Mouse (Mus musculus): ENCODE measurements around the gene Ppil6.

The Ppil6 gene

DNA sequence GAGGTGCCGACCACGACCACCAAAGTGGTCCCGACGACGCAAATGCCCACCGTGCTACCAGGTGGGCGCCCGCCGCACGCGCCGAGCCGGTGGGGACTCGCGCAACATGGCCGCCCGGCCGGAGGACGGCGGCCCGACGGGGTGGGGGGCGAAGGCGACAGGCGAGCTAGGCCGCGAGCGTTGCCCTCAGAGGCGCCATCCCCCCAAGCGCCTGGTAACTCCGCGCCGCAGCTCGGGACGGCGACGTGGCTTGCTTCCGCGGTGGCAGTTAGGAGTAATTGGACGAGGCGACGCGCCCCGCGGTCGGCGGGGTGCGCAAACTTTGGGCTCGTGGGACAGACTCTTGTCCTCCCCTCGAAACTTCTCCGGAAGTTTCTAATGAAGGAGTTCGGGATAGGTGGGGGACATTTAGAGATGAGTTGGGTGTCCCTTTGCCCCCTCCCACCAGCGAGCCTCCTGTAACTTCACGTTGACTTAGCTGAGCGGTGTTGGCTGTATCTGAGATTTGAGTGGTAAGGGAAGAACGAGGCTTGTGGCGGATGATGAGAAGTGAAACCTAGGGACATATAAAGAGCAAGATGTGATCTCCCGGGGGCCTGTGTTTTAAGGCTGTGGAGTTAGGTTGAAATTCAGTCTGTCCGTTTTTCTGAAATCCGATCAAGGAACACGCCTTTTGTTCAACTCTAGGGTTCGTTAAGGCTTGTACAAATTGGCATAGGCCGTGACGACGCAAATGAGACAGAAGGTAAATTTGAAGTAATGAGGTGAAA is 29.6 kb downstream of the Ppil6 start:
- in situ Hi-C loops (cut with MboI, MseI) = loop anchor here (5.0 to 10.0 kb wide), 2 partner anchors 43 to 155 kb away; partner anchors contain the start of gene Mical1 (in 1 of the 2)

GRCm38 (mm10) chr10:41520410-41520673 is 30.1 kb downstream of the Ppil6 start:
- in situ Hi-C loops (cut with MboI, MseI) = no loop called here

GRCm38 (mm10) chr10:41523386-41523785 is 33.1 kb downstream of the Ppil6 start:
- in situ Hi-C loops (cut with MboI, MseI) = no loop called here

DNA sequence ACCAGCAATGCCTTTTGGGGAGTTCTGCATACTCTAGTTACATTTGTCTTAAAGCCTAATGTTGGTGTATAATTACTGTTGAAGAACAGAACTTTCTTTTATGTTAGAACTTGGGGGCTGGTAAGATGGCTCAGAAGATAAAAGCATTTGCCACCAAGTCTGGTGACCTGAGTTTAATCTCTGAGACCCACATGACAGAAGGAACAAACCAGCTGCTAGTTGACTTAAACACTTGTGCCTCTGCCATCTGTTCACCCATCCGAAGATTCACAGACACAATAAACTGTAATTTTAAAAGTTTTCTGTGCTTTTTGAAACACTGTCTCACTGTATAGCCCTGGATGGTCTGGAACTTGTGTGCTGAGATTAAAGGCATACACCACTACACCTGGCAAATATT is 35.5 kb downstream of the Ppil6 start:
- in situ Hi-C loops (cut with MboI, MseI) = loop anchor here in 1 of 2 experiments (5.0 kb wide), 1 partner anchor 102 kb away; no protein-coding TSS in a partner anchor

- in situ Hi-C loops (cut with MboI, MseI) = loop anchor here in 1 of 2 experiments (5.0 kb wide), 1 partner anchor 97 kb away; no protein-coding TSS in a partner anchor
These were observed 39.7 kb downstream of the Ppil6 start for GRCm38 (mm10) chr10:41529972-41530371.

- in situ Hi-C loops (cut with MboI, MseI) = no loop called here
These were observed 45.8 kb downstream of the Ppil6 start for GRCm38 (mm10) chr10:41535991-41536390.

DNA sequence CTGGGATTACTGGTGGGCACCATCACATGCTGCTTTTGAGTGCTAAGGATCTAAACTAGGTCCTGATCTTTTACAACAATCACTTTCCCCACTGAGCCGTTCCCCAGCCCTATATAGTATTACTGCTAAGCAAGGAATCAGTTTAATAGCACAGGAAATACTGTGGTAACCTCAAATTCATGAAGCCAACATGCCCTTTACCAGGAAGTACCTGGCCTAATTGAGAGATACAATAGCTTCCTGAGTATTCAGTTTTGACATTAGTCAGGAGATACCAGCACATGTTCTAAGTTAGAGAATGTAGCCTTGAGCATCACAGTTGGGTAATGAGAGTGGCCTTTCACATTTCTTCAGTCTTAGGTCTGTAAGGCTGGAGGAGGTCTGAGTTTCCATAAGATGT is 46.5 kb downstream of the Ppil6 start:
- in situ Hi-C loops (cut with MboI, MseI) = no loop called here

GRCm38 (mm10) chr10:41537226-41537982 is 47.2 kb downstream of the Ppil6 start:
- in situ Hi-C loops (cut with MboI, MseI) = no loop called here

GRCm38 (mm10) chr10:41537983-41538330 is 47.7 kb downstream of the Ppil6 start:
- in situ Hi-C loops (cut with MboI, MseI) = no loop called here

DNA sequence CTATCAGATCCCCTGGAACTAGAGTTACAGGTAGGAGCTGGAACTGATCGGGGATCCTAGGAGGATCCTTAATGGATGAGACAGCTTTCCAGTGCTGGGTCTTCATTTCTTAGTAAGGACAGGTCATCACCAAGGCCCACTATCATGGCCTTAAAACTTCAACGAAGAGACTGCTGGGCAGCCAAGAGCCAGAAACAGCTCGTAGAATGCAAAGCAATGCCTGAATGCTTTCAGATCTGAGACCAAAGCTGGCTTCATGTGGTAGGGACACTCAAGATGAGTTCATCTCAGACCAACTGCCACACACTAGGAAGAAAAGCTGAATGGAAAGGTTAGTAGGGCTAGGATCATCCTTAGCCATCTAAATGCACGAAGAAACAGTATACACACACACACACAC is 48.7 kb downstream of the Ppil6 start:
- in situ Hi-C loops (cut with MboI, MseI) = no loop called here

DNA sequence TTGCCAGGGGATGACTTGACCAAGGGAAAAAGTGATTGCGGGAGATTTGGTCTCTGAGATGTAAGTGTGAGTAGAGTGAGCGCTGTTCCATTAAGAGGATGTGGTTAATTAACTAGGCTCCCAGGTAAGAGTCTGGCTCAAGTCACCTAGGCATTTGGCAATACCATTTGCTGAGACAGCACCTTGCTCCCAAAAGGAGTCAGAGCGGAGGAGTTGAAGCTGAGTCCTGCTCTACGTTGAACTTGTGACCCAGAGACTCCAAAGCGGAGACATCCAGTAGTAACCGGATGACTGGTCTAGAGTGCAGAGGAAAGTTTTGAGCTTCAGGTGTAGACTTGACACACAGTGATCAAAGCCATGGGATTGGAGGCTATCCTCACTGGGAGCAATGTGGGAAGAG is 51.8 kb downstream of the Ppil6 start:
- in situ Hi-C loops (cut with MboI, MseI) = no loop called here

DNA sequence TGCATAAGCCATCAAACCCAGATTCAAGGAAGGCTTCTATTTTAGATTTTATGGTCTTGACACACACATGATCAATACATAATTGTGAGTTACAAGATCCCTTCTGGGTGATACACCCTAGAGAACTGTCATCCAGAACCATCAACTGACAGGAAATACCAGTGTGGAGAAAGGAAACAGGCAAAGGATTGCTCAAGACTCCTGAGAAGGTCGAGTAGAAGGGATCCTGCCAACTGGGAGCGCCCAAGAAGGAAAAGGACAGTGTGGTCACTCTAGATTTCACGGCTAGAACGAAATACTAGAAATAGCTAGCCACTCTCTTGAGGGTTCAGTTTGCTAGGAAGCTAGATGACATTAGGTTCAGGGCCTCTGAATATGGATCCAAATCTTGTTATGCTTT is 53.2 kb downstream of the Ppil6 start:
- in situ Hi-C loops (cut with MboI, MseI) = no loop called here

GRCm38 (mm10) chr10:41543844-41544243 is 53.6 kb downstream of the Ppil6 start:
- in situ Hi-C loops (cut with MboI, MseI) = no loop called here

- in situ Hi-C loops (cut with MboI, MseI) = no loop called here
These were observed 54.4 kb downstream of the Ppil6 start for GRCm38 (mm10) chr10:41544481-41545190.

DNA sequence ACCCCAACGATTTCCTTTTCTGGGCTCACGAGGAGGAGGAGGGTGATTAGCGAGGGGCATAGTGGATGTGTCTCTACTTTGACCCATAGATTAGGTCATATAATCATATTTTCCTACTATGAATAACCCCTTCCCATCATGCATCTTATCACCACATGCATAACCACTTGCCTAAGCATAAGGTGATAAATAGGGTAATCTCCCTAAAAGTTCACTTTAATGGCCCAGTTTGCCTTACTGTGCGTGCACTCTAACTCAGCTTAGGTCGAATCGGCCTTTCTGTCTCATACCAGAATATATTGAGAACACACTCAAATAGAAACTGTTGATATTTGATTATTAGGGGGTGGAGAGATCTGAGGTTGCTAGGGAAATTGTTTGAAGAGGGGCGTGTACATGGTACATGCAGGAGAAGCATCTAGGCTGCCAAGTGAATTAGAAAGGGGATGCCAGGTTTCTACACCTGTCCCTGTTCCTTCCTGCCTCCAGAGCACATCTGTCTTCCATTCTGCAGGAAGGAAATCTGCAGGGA is 55.1 kb downstream of the Ppil6 start:
- in situ Hi-C loops (cut with MboI, MseI) = no loop called here

DNA sequence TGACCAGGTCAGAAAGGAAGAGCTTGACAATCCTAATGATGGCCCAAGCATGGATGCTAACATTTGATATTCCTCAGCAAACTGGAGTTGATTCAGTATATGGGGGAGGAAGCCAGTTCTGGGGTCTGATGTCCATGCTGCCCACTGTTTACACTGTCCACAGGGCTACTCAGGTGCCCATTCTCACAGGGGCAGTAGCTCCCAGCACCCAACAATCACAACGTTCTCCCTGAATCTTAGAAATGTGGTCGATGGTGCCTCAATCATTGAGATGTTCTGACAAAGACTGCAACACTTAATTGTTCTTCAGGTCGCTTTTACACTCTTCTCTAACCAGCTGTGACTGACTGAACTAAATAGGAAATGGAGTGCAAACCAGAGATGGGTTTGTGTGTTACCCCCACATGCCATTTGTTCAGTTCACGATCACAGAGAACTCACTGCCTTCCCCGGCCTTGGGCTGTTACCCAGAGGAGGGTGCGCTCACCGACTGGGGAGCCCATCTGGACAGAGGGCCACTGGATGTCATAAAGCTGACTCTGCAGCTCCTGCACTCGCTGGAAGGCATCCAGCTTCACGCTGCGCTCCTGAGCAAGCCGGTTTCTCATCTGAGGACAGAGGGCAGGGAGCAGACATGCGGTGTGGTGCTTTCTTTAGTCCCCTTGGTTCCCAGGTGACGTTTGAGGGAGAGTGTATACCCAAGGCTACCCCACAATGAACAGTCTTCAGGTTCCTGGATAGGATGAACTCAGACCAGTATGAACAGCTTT is 56.3 kb downstream of the Ppil6 start:
- in situ Hi-C loops (cut with MboI, MseI) = no loop called here

- in situ Hi-C loops (cut with MboI, MseI) = no loop called here
These were observed 60.5 kb downstream of the Ppil6 start for GRCm38 (mm10) chr10:41550711-41551110.

DNA sequence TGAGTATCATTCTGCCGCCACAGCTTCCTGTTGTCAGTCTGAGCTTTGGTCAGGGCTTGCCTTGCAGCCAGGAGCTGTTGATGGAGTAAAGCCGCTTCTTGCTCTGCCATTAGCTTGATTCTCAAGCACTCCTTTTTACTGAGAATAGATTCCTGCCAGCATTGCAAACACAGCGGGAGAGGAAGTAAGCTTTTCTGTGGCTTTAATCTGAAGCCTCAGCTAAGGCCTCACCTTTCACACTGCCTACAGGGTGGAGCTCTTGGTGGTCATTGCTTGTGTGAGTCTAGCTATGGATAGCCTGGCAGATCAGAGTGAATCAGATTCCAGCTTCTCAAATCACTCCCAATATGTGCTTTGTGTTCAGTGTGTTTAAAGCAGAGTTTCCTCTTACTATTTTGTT is 62.1 kb downstream of the Ppil6 start:
- in situ Hi-C loops (cut with MboI, MseI) = no loop called here

DNA sequence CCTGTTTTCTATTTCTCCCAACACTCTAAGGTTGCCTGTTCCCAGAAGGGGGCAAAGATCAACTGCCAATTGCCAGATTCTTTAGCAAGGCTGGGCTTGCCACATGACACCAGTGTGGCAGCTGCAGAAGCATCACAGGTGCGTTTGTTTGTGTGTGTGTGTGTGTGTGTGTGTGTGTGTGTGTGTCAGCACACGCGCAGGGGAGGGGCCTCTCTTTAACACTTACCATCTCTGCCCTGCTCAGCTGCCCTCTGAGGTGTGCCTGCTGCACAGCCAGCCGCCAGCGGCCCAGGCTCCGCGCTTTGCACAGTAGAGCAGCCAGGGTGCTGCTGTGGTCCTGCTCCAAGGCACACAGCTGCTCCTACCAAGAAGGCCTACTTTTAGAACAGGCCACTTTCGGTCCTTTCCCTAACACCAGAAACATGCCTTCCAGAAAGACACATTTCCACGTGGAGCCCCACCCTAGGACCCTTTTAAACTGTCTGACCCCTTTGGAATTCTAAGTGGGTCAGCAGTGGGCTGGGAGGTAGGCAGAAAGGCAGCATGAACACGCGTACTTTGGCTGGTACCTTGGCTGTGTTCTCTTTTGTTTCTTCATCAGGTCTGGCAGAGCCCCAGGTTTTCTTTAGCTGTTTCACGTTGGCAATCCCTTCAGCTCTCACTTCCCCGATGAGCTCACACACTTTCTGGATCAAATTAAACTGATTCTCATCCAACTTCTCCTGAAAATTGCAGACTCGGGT is 62.8 kb downstream of the Ppil6 start:
- in situ Hi-C loops (cut with MboI, MseI) = no loop called here

- in situ Hi-C loops (cut with MboI, MseI) = no loop called here
These were observed 63.5 kb downstream of the Ppil6 start for GRCm38 (mm10) chr10:41553711-41554110.

- in situ Hi-C loops (cut with MboI, MseI) = no loop called here
These were observed 64.8 kb downstream of the Ppil6 start for GRCm38 (mm10) chr10:41555081-41555480.
